Mouse (Mus musculus): Measurements from ENCODE around the gene Lrrc40. TPM values are rescaled to one million over a fixed set of nuclear protein-coding genes. Genes with fewer than 3 reads are reported as not detected.

The Lrrc40 gene
- polyA plus RNA-seq (2015; fragmentation: Nextera tagmentation; extraction: Ambion mirVana), result 52.9 and 56.9 TPM in 2 replicates

GRCm38 (mm10) chr3:158036329-158036988 is at the start of gene Lrrc40, which contains the start of gene Srsf11:
Gene Lrrc40, plus strand, starts transcription at chr3:158036662.
Gene Srsf11, minus strand, starts transcription at chr3:158036639.
- peak within 1 kb of the TSS; percentile 80 for H3K4me3 ChIP-seq (ENCODE audit: low read length)
- H3K27ac ChIP-seq (ENCODE audit: low read length), result peak within 1 kb of the TSS; percentile 85
- under 1% methylated on average over 55 of the region's 55 CpGs for WGBS
- H3K27me3 ChIP-seq (ENCODE audit: insufficient read depth, low read length), result no peaks in the 10 kb centered on the region
- no peaks in the 10 kb centered on the region for H3K9me3 ChIP-seq (ENCODE audit: low read length)
- peak; percentile 97 for ATAC-seq (ENCODE audit: low FRiP score, low TSS enrichment)
- no peaks in the 10 kb centered on the region for H3K36me3 ChIP-seq (ENCODE audit: insufficient read depth, low read length)
- peaks cover 24% of the 10 kb centered on the region for H3K4me1 ChIP-seq (ENCODE audit: insufficient read depth, low read length)
- H3K4me2 ChIP-seq (replicated peaks; ENCODE audit: low read depth, low read length), result peak within 1 kb of the TSS; percentile 76
- H3K9ac ChIP-seq (replicated peaks; ENCODE audit: low read length), result peak within 1 kb of the TSS; percentile 82

DNA sequence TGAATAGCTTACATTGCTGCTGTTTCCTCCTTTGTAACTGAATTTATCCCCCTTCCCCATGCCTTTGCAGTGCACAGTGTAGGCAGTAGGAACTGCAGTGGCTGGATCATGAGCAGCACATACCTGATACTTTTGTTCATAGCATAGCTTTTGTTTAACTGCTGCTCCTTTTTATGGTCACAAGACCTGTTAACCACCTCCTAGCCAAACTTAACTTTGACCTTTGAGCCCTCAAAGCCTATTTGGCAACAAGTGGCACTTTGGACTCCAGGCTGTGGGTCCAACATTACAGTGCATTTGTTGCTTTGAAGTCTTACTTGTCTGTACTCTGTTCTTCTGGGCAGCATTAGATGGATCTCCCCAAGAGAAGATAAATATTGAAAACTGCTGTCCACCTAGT is 43.1 kb upstream of the Lrrc40 start:
- no peak overlapping the region for H3K4me2 ChIP-seq (replicated peaks; ENCODE audit: low read depth, low read length)
- no peak overlapping the region for H3K4me3 ChIP-seq (ENCODE audit: low read length)
- H3K27me3 ChIP-seq (ENCODE audit: insufficient read depth, low read length), result no peaks in the 10 kb centered on the region
- no peaks in the 10 kb centered on the region for H3K4me1 ChIP-seq (ENCODE audit: insufficient read depth, low read length)
- no peak overlapping the region for H3K9ac ChIP-seq (replicated peaks; ENCODE audit: low read length)
- no peak overlapping the region for H3K27ac ChIP-seq (ENCODE audit: low read length)
- ATAC-seq (ENCODE audit: low FRiP score, low TSS enrichment), result no peak
- H3K36me3 ChIP-seq (ENCODE audit: insufficient read depth, low read length), result peaks cover 8% of the 10 kb centered on the region
- H3K9me3 ChIP-seq (ENCODE audit: low read length), result no peaks in the 10 kb centered on the region

- ATAC-seq (ENCODE audit: low FRiP score, low TSS enrichment), result no peak
- 83% methylated on average over 2 of the region's 2 CpGs for WGBS
- peaks cover 8% of the 10 kb centered on the region for H3K36me3 ChIP-seq (ENCODE audit: insufficient read depth, low read length)
- H3K4me1 ChIP-seq (ENCODE audit: insufficient read depth, low read length), result no peaks in the 10 kb centered on the region
- H3K4me2 ChIP-seq (replicated peaks; ENCODE audit: low read depth, low read length), result no peak overlapping the region
- H3K27ac ChIP-seq (ENCODE audit: low read length), result no peak overlapping the region
- no peaks in the 10 kb centered on the region for H3K27me3 ChIP-seq (ENCODE audit: insufficient read depth, low read length)
- no peaks in the 10 kb centered on the region for H3K9me3 ChIP-seq (ENCODE audit: low read length)
- H3K4me3 ChIP-seq (ENCODE audit: low read length), result no peak overlapping the region
- H3K9ac ChIP-seq (replicated peaks; ENCODE audit: low read length), result no peak overlapping the region
These were observed 40.7 kb upstream of the Lrrc40 start for GRCm38 (mm10) chr3:157995726-157996125.

DNA sequence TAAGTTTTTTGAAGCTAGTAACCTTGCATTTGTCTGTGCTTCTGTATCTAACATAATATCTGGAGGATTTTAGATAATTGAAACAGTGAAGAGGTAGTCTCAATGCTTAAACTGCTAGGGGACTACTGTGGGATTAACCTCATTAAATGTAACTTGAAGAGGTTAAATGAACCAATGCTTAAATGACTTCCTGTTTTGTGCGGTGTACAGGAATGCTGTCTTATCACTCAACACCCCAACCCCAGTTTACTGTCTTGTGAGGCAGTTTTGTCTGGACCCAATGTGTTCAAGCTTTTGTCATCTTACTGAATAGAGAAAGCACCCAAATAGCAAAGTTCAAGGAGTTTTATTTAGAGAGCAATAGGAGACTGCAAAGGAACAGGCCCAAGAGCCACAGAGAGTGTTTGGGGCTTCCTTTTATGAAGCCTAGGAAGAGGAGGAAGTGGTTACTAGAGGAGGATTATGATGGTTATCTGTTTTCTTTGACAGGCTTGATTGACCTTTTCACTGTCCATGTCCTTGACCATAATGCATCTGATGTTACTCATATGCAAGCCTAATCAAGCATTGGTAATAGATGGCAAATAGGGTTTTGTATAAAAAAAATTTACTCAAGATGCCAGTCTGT is 37.6 kb upstream of the Lrrc40 start:
- H3K36me3 ChIP-seq (ENCODE audit: insufficient read depth, low read length), result peaks cover 23% of the 10 kb centered on the region
- no peak overlapping the region for H3K27ac ChIP-seq (ENCODE audit: low read length)
- H3K4me1 ChIP-seq (ENCODE audit: insufficient read depth, low read length), result no peaks in the 10 kb centered on the region
- H3K4me2 ChIP-seq (replicated peaks; ENCODE audit: low read depth, low read length), result no peak overlapping the region
- H3K4me3 ChIP-seq (ENCODE audit: low read length), result no peak overlapping the region
- WGBS, result 41% methylated on average over 1 of the region's 1 CpGs
- H3K27me3 ChIP-seq (ENCODE audit: insufficient read depth, low read length), result no peaks in the 10 kb centered on the region
- H3K9me3 ChIP-seq (ENCODE audit: low read length), result no peaks in the 10 kb centered on the region
- ATAC-seq (ENCODE audit: low FRiP score, low TSS enrichment), result no peak
- no peak overlapping the region for H3K9ac ChIP-seq (replicated peaks; ENCODE audit: low read length)

- Histone ChIP-seq H3K4me1 (ENCODE audit: insufficient read depth, low read length) (no peaks in the 10 kb centered on the region), H3K27ac (ENCODE audit: low read length) (no peak overlapping the region), H3K4me2 (replicated peaks; ENCODE audit: low read depth, low read length) (no peak overlapping the region), H3K9ac (replicated peaks; ENCODE audit: low read length) (no peak overlapping the region), H3K36me3 (ENCODE audit: insufficient read depth, low read length) (peaks cover 32% of the 10 kb centered on the region), H3K4me3 (ENCODE audit: low read length) (no peak overlapping the region), H3K27me3 (ENCODE audit: insufficient read depth, low read length) (no peaks in the 10 kb centered on the region), H3K9me3 (ENCODE audit: low read length) (no peaks in the 10 kb centered on the region)
- ATAC-seq (ENCODE audit: low FRiP score, low TSS enrichment), result no peak
- 71% methylated on average over 1 of the region's 1 CpGs for WGBS
These were observed 27.8 kb upstream of the Lrrc40 start for GRCm38 (mm10) chr3:158008647-158009046.

GRCm38 (mm10) chr3:158009762-158010320 is 26.6 kb upstream of the Lrrc40 start:
- Histone ChIP-seq H3K4me2 (replicated peaks; ENCODE audit: low read depth, low read length) (no peak overlapping the region), H3K9me3 (ENCODE audit: low read length) (no peaks in the 10 kb centered on the region), H3K36me3 (ENCODE audit: insufficient read depth, low read length) (peaks cover 33% of the 10 kb centered on the region), H3K4me3 (ENCODE audit: low read length) (no peak overlapping the region), H3K27ac (ENCODE audit: low read length) (no peak overlapping the region), H3K27me3 (ENCODE audit: insufficient read depth, low read length) (no peaks in the 10 kb centered on the region), H3K4me1 (ENCODE audit: insufficient read depth, low read length) (no peaks in the 10 kb centered on the region), H3K9ac (replicated peaks; ENCODE audit: low read length) (no peak overlapping the region)
- 44% methylated on average over 1 of the region's 1 CpGs for WGBS
- no peak for ATAC-seq (ENCODE audit: low FRiP score, low TSS enrichment)

GRCm38 (mm10) chr3:158031371-158031925 is 5.0 kb upstream of the Lrrc40 start:
- Histone ChIP-seq H3K36me3 (ENCODE audit: insufficient read depth, low read length) (peaks cover 5% of the 10 kb centered on the region), H3K4me2 (replicated peaks; ENCODE audit: low read depth, low read length) (peak overlapping the region; percentile 82), H3K4me3 (ENCODE audit: low read length) (peak overlapping the region; percentile 90), H3K9me3 (ENCODE audit: low read length) (no peaks in the 10 kb centered on the region), H3K9ac (replicated peaks; ENCODE audit: low read length) (peak overlapping the region; percentile 95), H3K27ac (ENCODE audit: low read length) (peak overlapping the region; percentile 98), H3K4me1 (ENCODE audit: insufficient read depth, low read length) (peaks cover 22% of the 10 kb centered on the region), H3K27me3 (ENCODE audit: insufficient read depth, low read length) (no peaks in the 10 kb centered on the region)
- under 1% methylated on average over 59 of the region's 61 CpGs for WGBS
- ATAC-seq (ENCODE audit: low FRiP score, low TSS enrichment), result peak; percentile 95

DNA sequence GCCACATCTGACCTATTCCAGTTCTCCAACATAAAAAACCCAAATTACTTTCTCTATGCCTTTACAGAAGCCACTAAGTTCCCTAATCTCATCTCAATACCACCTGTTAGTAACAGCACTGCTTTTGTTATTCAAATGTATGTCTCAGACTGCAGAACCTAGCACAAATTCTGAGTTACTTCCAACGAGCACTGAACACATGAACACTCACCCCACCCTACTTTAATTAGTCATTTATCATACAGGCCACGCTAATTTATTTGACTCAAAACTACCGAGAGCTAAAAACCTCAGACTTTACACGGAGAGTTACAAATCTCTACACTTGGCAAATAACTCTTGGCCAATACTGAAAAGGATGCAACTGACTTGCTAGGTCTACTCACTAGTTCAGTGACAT is 4.4 kb upstream of the Lrrc40 start:
- H3K27ac ChIP-seq (ENCODE audit: low read length), result peak overlapping the region; percentile 98
- H3K4me1 ChIP-seq (ENCODE audit: insufficient read depth, low read length), result peaks cover 22% of the 10 kb centered on the region
- no peak for ATAC-seq (ENCODE audit: low FRiP score, low TSS enrichment)
- H3K4me2 ChIP-seq (replicated peaks; ENCODE audit: low read depth, low read length), result peak overlapping the region; percentile 82
- H3K9ac ChIP-seq (replicated peaks; ENCODE audit: low read length), result peak overlapping the region; percentile 95
- no peaks in the 10 kb centered on the region for H3K9me3 ChIP-seq (ENCODE audit: low read length)
- 3% methylated on average over 4 of the region's 4 CpGs for WGBS
- no peaks in the 10 kb centered on the region for H3K27me3 ChIP-seq (ENCODE audit: insufficient read depth, low read length)
- peak overlapping the region; percentile 90 for H3K4me3 ChIP-seq (ENCODE audit: low read length)
- H3K36me3 ChIP-seq (ENCODE audit: insufficient read depth, low read length), result 0 out of 2 replicates have a peak, but pooled peaks cover 2% of the 10 kb centered on the region

- ATAC-seq (ENCODE audit: low FRiP score, low TSS enrichment), result no peak
- peak overlapping the region; percentile 75 for H3K4me2 ChIP-seq (replicated peaks; ENCODE audit: low read depth, low read length)
- H3K9me3 ChIP-seq (ENCODE audit: low read length), result no peaks in the 10 kb centered on the region
- H3K9ac ChIP-seq (replicated peaks; ENCODE audit: low read length), result peak overlapping the region; percentile 82
- H3K27ac ChIP-seq (ENCODE audit: low read length), result peak overlapping the region; percentile 85
- 1% methylated on average over 11 of the region's 11 CpGs for WGBS
- peaks cover 24% of the 10 kb centered on the region for H3K4me1 ChIP-seq (ENCODE audit: insufficient read depth, low read length)
- no peaks in the 10 kb centered on the region for H3K36me3 ChIP-seq (ENCODE audit: insufficient read depth, low read length)
- H3K27me3 ChIP-seq (ENCODE audit: insufficient read depth, low read length), result no peaks in the 10 kb centered on the region
- H3K4me3 ChIP-seq (ENCODE audit: low read length), result peak overlapping the region; percentile 80
These were observed 596 bp upstream of the Lrrc40 start for GRCm38 (mm10) chr3:158035866-158036265.

DNA sequence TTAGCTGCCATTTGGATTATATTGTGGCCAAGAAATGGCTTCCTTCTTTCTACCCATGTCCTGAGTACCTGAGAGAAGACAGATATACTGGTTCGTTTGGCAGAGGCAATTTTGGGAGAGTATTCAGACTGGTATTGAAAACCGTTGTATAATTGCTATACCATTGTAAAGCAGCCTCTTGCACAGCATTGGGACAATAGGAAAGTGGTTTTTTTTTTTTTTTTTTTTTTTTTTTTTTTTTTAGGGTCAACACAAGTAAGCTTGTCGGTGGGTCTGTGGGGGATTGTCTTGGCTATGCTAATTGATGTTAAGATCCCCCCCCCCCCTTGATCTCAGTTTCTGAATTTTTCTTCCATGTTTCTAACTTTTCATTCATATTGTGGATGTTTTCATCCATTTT is 1.6 kb downstream of the Lrrc40 start:
- Histone ChIP-seq H3K27ac (ENCODE audit: low read length) (no peak overlapping the region), H3K4me3 (ENCODE audit: low read length) (no peak overlapping the region), H3K27me3 (ENCODE audit: insufficient read depth, low read length) (no peaks in the 10 kb centered on the region), H3K9ac (replicated peaks; ENCODE audit: low read length) (no peak overlapping the region), H3K4me2 (replicated peaks; ENCODE audit: low read depth, low read length) (no peak overlapping the region), H3K36me3 (ENCODE audit: insufficient read depth, low read length) (no peaks in the 10 kb centered on the region), H3K4me1 (ENCODE audit: insufficient read depth, low read length) (peaks cover 15% of the 10 kb centered on the region), H3K9me3 (ENCODE audit: low read length) (no peaks in the 10 kb centered on the region)
- 86% methylated on average over 3 of the region's 3 CpGs for WGBS
- ATAC-seq (ENCODE audit: low FRiP score, low TSS enrichment), result no peak

Measured in kidney, embryonic 16.5 days (tissue).